ENCODE assay signal across 12 mouse cellular contexts in genomic region chr12:29143297-29143696, GRCm38 (mm10).
A peak's percentile ranks its signal among the peaks of the same experiment; 100 is the strongest.
DNase-seq lines count a peak whose midpoint lies in the region; ATAC-seq lines count a peak whose summit lies in the region.
"Had no signal": no experiment of that assay in that cellular context is flagged by ENCODE, and none has a peak within 500 bp of the region (broad histone marks: within the 10 kb centered on the region; RNA-seq: fewer than 3 reads in every experiment).

No protein-coding gene starts in this region.

- no peaks in the 10 kb centered on the region for H3K27me3 ChIP-seq in midbrain, embryonic 10.5 days (ENCODE audit: low read depth, poor library complexity, severe bottlenecking)
- no peaks in the 10 kb centered on the region for H3K27me3 ChIP-seq in midbrain, embryonic 16.5 days (ENCODE audit: control insufficient read depth, insufficient read depth, low read depth, low read length)
- H3K27me3 ChIP-seq: megakaryocyte, embryonic 14.5 days; neural tube, embryonic 13.5 days had no signal

- H3K9ac ChIP-seq in midbrain, embryonic 16.5 days (ENCODE audit: low read depth, low read length) = no peak overlapping the region
- H3K9ac ChIP-seq: heart, embryonic 15.5 days; neural tube, embryonic 13.5 days had no signal

- H3K4me1 ChIP-seq in midbrain, embryonic 10.5 days = peaks cover 19% of the 10 kb centered on the region
- peaks cover 23% of the 10 kb centered on the region for H3K4me1 ChIP-seq in midbrain, embryonic 16.5 days (ENCODE audit: control insufficient read depth, insufficient read depth, low read length)
- H3K4me1 ChIP-seq: megakaryocyte, embryonic 14.5 days had no signal

- 0 out of 2 replicates have a peak overlapping the region, but pooled peaks have one; percentile 17 for H3K27ac ChIP-seq in midbrain, embryonic 10.5 days (replicated peaks)
- no peak overlapping the region for H3K27ac ChIP-seq in midbrain, embryonic 16.5 days (ENCODE audit: low read length)
- H3K27ac ChIP-seq: heart, embryonic 15.5 days; neural tube, embryonic 13.5 days had no signal

- H3K4me3 ChIP-seq in midbrain, embryonic 10.5 days = no peak overlapping the region
- no peak overlapping the region for H3K4me3 ChIP-seq in midbrain, embryonic 16.5 days (ENCODE audit: low read depth, low read length)
- H3K4me3 ChIP-seq: heart, embryonic 15.5 days; megakaryocyte, embryonic 14.5 days; neural tube, embryonic 13.5 days had no signal

- 68% methylated on average over 8 of the region's 8 CpGs for WGBS in midbrain, embryonic 10.5 days
- WGBS in midbrain, embryonic 16.5 days = 52% methylated on average over 8 of the region's 8 CpGs

- H3K36me3 ChIP-seq in midbrain, embryonic 10.5 days = no peaks in the 10 kb centered on the region
- H3K36me3 ChIP-seq in midbrain, embryonic 16.5 days (ENCODE audit: control insufficient read depth, insufficient read depth, low read length) = no peaks in the 10 kb centered on the region
- H3K36me3 ChIP-seq: heart, embryonic 15.5 days; neural tube, embryonic 13.5 days had no signal

- no peak overlapping the region for H3K4me2 ChIP-seq in midbrain, embryonic 16.5 days (ENCODE audit: low read length)
- H3K4me2 ChIP-seq: heart, embryonic 15.5 days; neural tube, embryonic 13.5 days had no signal

- H3K9me3 ChIP-seq in midbrain, embryonic 10.5 days (replicated peaks) = no peaks in the 10 kb centered on the region
- H3K9me3 ChIP-seq in midbrain, embryonic 16.5 days (replicated peaks; ENCODE audit: control insufficient read depth, low read length, poor library complexity, severe bottlenecking) = no peaks in the 10 kb centered on the region
- H3K9me3 ChIP-seq: heart, embryonic 15.5 days; megakaryocyte, embryonic 14.5 days; neural tube, embryonic 13.5 days had no signal

- no peak for ATAC-seq in midbrain, embryonic 16.5 days
- no peak for ATAC-seq in granulocyte monocyte progenitor cell, adult 5-6 weeks (replicated peaks; ENCODE audit: poor library complexity, severe bottlenecking)

- DNase-seq in midbrain, embryonic 10.5 days (ENCODE audit: low spot score) = no peak
- DNase-seq in frontal cortex, postnatal 10 days (ENCODE audit: low spot score in 2 of 2) = peak; percentile 73 to 87
- DNase-seq in left cerebral cortex, adult 18-20 months (ENCODE audit: low spot score in 2 of 2) = peak; percentile 77 to 91
- DNase-seq in right cerebral cortex, postnatal 36 days (ENCODE audit: low spot score in 2 of 2) = peak; percentile 80 to 88
- no peak for DNase-seq in urinary bladder, adult 18-20 months (ENCODE audit: low spot score in 2 of 2)
- no peak for DNase-seq in spleen, postnatal 10 days (ENCODE audit: low spot score in 2 of 2)
- DNase-seq: adrenal gland, postnatal 36 days had no signal

Comparison
In these comparisons a context has a peak if more than half of its experiments do, and no peak if none do; other contexts are left out.
1. DNase-seq: peak in frontal cortex, postnatal 10 days (2 of 2), left cerebral cortex, adult 18-20 months (2 of 2) and right cerebral cortex, postnatal 36 days (2 of 2); none in midbrain, embryonic 10.5 days (single experiment), urinary bladder, adult 18-20 months (0 of 2) and spleen, postnatal 10 days (0 of 2).